In the genomic region with DNA sequence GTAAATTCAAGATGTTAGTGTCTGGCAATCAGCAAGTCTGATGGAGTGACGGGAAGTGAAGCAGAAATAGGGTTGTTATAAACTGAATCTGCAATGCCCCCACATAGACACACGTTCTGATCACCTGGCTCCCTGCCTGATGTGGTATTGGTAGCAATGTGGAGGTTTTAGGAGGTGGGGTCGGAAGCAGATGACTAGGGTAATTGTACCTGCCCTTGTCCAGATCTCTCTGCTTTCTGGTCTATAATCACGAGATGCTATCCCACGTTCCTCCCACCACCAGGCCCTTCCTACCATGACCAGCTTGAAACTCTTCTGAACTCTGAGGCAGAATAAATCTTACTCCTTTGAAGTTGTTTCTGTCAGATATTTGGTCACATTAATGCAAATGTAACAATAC, we compare ENCODE assay signal across 12 mouse cellular contexts. TPM values are rescaled to one million over a fixed set of nuclear protein-coding genes. Genes with fewer than 3 reads are reported as not detected.
DNase-seq lines count a peak whose midpoint lies in the region; ATAC-seq and TF ChIP-seq lines count a peak whose summit lies in the region.
"Had no signal": no experiment of that assay in that cellular context is flagged by ENCODE, and none has a peak within 500 bp of the region (broad histone marks: within the 10 kb centered on the region; RNA-seq: fewer than 3 reads in every experiment).

No protein-coding gene starts in this region.

- ATAC-seq in kidney, embryonic 14.5 days (ENCODE audit: low FRiP score, low TSS enrichment): no peak
- ATAC-seq in limb, embryonic 14.5 days (ENCODE audit: low FRiP score, low read depth): no peak
- ATAC-seq: forebrain, embryonic 14.5 days; midbrain, embryonic 15.5 days had no signal

- DNase-seq in kidney, postnatal 4 days: no peak
- peak; percentile 68 for DNase-seq in ES-CJ7 (ENCODE audit: low read depth, low spot score)
- DNase-seq in limb, embryonic 14.5 days (ENCODE audit: low spot score): no peak
- DNase-seq in adrenal gland, adult 8-10 months: no peak
- DNase-seq in ovary, postnatal 10 days (ENCODE audit: low spot score): no peak
- DNase-seq in cerebellum, adult 11-12 months: no peak
- DNase-seq: thymus, postnatal 36 days had no signal

- no peaks in the 10 kb centered on the region for H3K36me3 ChIP-seq in kidney, embryonic 14.5 days (ENCODE audit: control insufficient read depth, insufficient read depth, low read length)
- no peaks in the 10 kb centered on the region for H3K36me3 ChIP-seq in limb, embryonic 14.5 days (ENCODE audit: control insufficient read depth, insufficient read depth, low read length)
- H3K36me3 ChIP-seq: midbrain, embryonic 15.5 days had no signal

- H3K9me3 ChIP-seq in kidney, embryonic 14.5 days (ENCODE audit: control insufficient read depth, low read length): no peaks in the 10 kb centered on the region
- H3K9me3 ChIP-seq in limb, embryonic 14.5 days (ENCODE audit: control insufficient read depth, low read length): no peaks in the 10 kb centered on the region
- H3K9me3 ChIP-seq: midbrain, embryonic 15.5 days had no signal

- H3K27me3 ChIP-seq in kidney, embryonic 14.5 days (ENCODE audit: control insufficient read depth, insufficient read depth, low read length): no peaks in the 10 kb centered on the region
- no peaks in the 10 kb centered on the region for H3K27me3 ChIP-seq in limb, embryonic 14.5 days (ENCODE audit: control insufficient read depth, insufficient read depth, low read length)
- H3K27me3 ChIP-seq: midbrain, embryonic 15.5 days had no signal

- WGBS in kidney, embryonic 14.5 days: 49% methylated on average over 5 of the region's 5 CpGs
- 47% methylated on average over 5 of the region's 5 CpGs for WGBS in limb, embryonic 14.5 days

- H3K27ac ChIP-seq in kidney, embryonic 14.5 days (ENCODE audit: low read depth, low read length): peak overlapping the region; percentile 63
- H3K27ac ChIP-seq in brown adipose tissue, adult 24 weeks (replicated peaks; ENCODE audit: low read depth, low read length): peak overlapping the region; percentile 19; the same call in 1 of the 2 replicates
- H3K27ac ChIP-seq in limb, embryonic 14.5 days (replicated peaks; ENCODE audit: low read depth, low read length): peak overlapping the region; percentile 58
- H3K27ac ChIP-seq: midbrain, embryonic 15.5 days had no signal

- H3K4me1 ChIP-seq in kidney, embryonic 14.5 days (ENCODE audit: control insufficient read depth, insufficient read depth, low read length): peaks cover 19% of the 10 kb centered on the region; the same call in 1 of the 2 replicates
- H3K4me1 ChIP-seq in brown adipose tissue, adult 24 weeks (ENCODE audit: control insufficient read depth, insufficient read depth, insufficient read length, low read length): peaks cover 6% of the 10 kb centered on the region; the same call in 1 of the 2 replicates
- H3K4me1 ChIP-seq in limb, embryonic 14.5 days (ENCODE audit: control insufficient read depth, insufficient read depth, low read length): peaks cover 21% of the 10 kb centered on the region

- H3K4me3 ChIP-seq in kidney, embryonic 14.5 days (ENCODE audit: low read length): no peak overlapping the region
- H3K4me3 ChIP-seq in brown adipose tissue, adult 24 weeks (ENCODE audit: insufficient read depth, low read depth, low read length): no peak overlapping the region
- H3K4me3 ChIP-seq in limb, embryonic 14.5 days (replicated peaks; ENCODE audit: low read length): no peak overlapping the region
- H3K4me3 ChIP-seq: midbrain, embryonic 15.5 days had no signal

- TF ChIP-seq POLR2A in limb, embryonic 14.5 days (IDR thresholded peaks at IDR 0.05; ENCODE audit: borderline replicate concordance, extremely low read depth, insufficient read depth, insufficient read length): no peak

- H3K9ac ChIP-seq in kidney, embryonic 14.5 days (ENCODE audit: low read depth, low read length): no peak overlapping the region
- no peak overlapping the region for H3K9ac ChIP-seq in limb, embryonic 14.5 days (ENCODE audit: low read depth, low read length, severe bottlenecking)
- H3K9ac ChIP-seq: midbrain, embryonic 15.5 days had no signal

- H3K4me2 ChIP-seq in kidney, embryonic 14.5 days (replicated peaks; ENCODE audit: low read depth, low read length): no peak overlapping the region
- H3K4me2 ChIP-seq in limb, embryonic 14.5 days (replicated peaks; ENCODE audit: low read depth, low read length, severe bottlenecking): no peak overlapping the region
- H3K4me2 ChIP-seq: midbrain, embryonic 15.5 days had no signal

RNA-seq across cellular contexts. Expression of a gene that starts 45.4 kb away (rescaled TPM):
- polyA plus RNA-seq in kidney, embryonic 14.5 days (2014; fragmentation: Nextera tagmentation; extraction: Ambion mirVana): 5.6 and 9.0 TPM in 2 replicates
- 23.0 and 28.5 TPM in 2 replicates for polyA plus RNA-seq in brown adipose tissue, adult 24 weeks (2012; ENCODE audit: insufficient read depth, insufficient read length, missing spikeins)
- 0.82 and 0.91 TPM in 2 replicates for polyA plus RNA-seq in limb, embryonic 14.5 days (2012; rRNA removed)
- polyA plus RNA-seq in limb, embryonic 14.5 days (2014; fragmentation: Nextera tagmentation; extraction: Ambion mirVana): 1.7 and 2.3 TPM in 2 replicates
- total RNA-seq in adrenal gland, adult 8-10 months (2022): 10 to 100 TPM; 23.9 to 28.2 (median 25.3) TPM
- total RNA-seq: granulocyte monocyte progenitor cell, adult 5-6 weeks had no signal
